Mouse (Mus musculus) liver, embryonic 11.5 days (tissue): ENCODE results near the gene Foxp1. TPM values are rescaled to one million over a fixed set of nuclear protein-coding genes. Genes with fewer than 3 reads are reported as not detected.

Source experiments
- ATAC-seq: fragments of 200-750 bp; cut with Nextera tagmentation; replicated peaks from 2 replicates; pipeline ENCODE4 v1.8.0; 2017; ENCODE audit warnings: moderate number of reproducible peaks, mild to moderate bottlenecking, moderate TSS enrichment, moderate library complexity; ENCODE audit not compliant: low FRiP score
- DNase-seq: peaks from one replicate; pipeline ENCODE4 v3.0.0-alpha.2; 2017; ENCODE audit warnings: low spot score
- H3K27ac ChIP-seq: fragments of 300-500 bp; sonication (generic); 2 replicates; pipeline ENCODE4 v1.5.1; 2014; ENCODE audit warnings: mild to moderate bottlenecking, low read depth, low read length, control low read depth
- H3K27me3 ChIP-seq: fragments of 300-500 bp; sonication (generic); replicated peaks from 2 replicates; pipeline ENCODE4 v1.6.1; 2014; ENCODE audit warnings: low read length, mixed read lengths; ENCODE audit not compliant: control insufficient read depth, insufficient read depth
- H3K36me3 ChIP-seq: fragments of 300-500 bp; sonication (generic); 2 replicates; pipeline ENCODE4 v1.6.1; 2014; ENCODE audit warnings: mild to moderate bottlenecking, low read length, moderate library complexity, mixed read lengths; ENCODE audit not compliant: control insufficient read depth, insufficient read depth
- H3K4me1 ChIP-seq: fragments of 300-500 bp; sonication (generic); replicated peaks from 2 replicates; pipeline ENCODE4 v1.6.1; 2014; ENCODE audit warnings: low read length, mixed read lengths; ENCODE audit not compliant: control insufficient read depth, insufficient read depth
- H3K4me2 ChIP-seq: fragments of 300-500 bp; sonication (generic); 2 replicates; pipeline ENCODE4 v1.6.1; 2014; ENCODE audit warnings: mild to moderate bottlenecking, control low read depth, moderate library complexity
- H3K4me3 ChIP-seq: fragments of 300-500 bp; sonication (generic); 2 replicates; pipeline ENCODE4 v1.5.1; 2014; ENCODE audit warnings: low read depth, low read length, control low read depth
- H3K9ac ChIP-seq: fragments of 300-500 bp; sonication (generic); 2 replicates; pipeline ENCODE4 v1.6.1; 2014; ENCODE audit warnings: low read depth, low read length, control low read depth
- H3K9me3 ChIP-seq: fragments of 300-500 bp; sonication (generic); 2 replicates; pipeline ENCODE4 v1.6.1; 2016; ENCODE audit warnings: low read length, inconsistent platforms, mixed read lengths; ENCODE audit not compliant: control insufficient read depth
- WGBS: fragments of 180-500 bp; shearing (Covaris S2); extraction: QIAGEN DNeasy Blood & Tissue Kit; methylation state at CpG from one replicate; pipeline ENCODE4 v1.1.7; 2014; 5-methylcytosine and 5-hydroxymethylcytosine counted together
- polyA plus RNA-seq: library from polyadenylated mRNA; unstranded; fragments of >200 nt; fragmentation: Nextera tagmentation; extraction: Ambion mirVana; gene quantifications from 2 replicates; pipeline ENCODE4 v1.2.1, GENCODE M21; 2014

Foxp1 gene
- polyA plus RNA-seq, 1 experiment from 2014 or later, result 62.1 TPM

DNA sequence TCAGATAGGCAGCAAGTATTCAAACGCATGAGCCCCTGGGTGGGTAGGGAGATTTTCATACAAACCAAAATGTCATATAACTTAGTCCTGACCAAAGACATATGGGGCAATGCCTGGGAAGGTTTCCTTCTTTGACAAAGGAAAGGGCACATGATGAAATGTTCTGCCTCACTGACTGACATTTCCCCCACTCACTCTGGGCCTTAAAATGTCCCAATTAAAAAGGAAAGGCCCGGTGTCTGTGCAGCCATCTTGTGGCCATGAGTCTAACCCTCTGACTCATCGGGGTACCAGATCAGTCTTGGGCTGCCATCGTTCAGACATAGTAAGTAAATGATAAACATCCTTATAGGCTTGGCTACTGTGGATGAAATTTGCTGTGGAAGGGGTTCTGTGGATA lies 310.1 kb downstream of the Foxp1 start:
- WGBS, result 78% methylated on average over 4 of the region's 4 CpGs
- DNase-seq, result no peak
- no peaks in the 10 kb centered on the region for H3K27me3 ChIP-seq
- no peak overlapping the region for H3K4me2 ChIP-seq
- H3K4me1 ChIP-seq, result peaks cover 6% of the 10 kb centered on the region
- H3K4me3 ChIP-seq, result no peak overlapping the region
- H3K36me3 ChIP-seq, result no peaks in the 10 kb centered on the region
- no peak overlapping the region for H3K9ac ChIP-seq
- no peak overlapping the region for H3K27ac ChIP-seq
- no peaks in the 10 kb centered on the region for H3K9me3 ChIP-seq
- no peak for ATAC-seq

DNA sequence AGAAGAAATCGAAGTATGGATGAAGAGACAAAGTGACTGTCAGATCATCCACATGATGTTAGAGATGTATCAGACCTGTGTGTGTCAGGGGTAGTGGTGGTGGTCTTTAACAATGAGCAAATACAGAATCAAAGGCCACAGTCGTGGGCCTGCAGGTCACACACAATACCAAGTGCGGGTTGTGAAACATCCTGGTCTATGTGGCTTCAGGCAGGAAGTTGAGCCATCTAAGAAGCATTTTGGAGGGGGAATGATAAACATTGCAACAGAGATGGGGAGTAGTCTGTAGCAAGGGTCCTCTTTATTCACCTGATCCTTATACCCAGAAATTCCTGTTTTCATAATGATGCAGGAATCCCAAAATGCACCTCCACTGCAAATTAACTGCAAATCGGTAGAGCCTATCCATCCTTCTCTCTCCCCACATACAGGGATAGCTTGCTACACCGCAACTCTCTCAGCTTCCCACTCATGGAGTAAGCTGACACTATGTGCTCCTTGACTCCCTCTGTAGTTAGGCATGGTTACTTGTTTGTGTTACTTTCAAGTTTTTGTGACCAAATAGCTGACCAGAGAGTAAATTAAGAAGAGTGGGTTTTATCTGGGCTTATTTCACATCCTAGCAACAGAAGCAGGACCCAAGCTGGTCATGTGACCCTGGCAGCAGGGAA lies 310.7 kb downstream of the Foxp1 start:
- Histone ChIP-seq H3K9ac (no peak overlapping the region), H3K27me3 (no peaks in the 10 kb centered on the region), H3K4me2 (no peak overlapping the region), H3K36me3 (no peaks in the 10 kb centered on the region), H3K9me3 (no peaks in the 10 kb centered on the region), H3K4me3 (no peak overlapping the region), H3K27ac (no peak overlapping the region), H3K4me1 (peaks cover 11% of the 10 kb centered on the region)
- 62% methylated on average over 5 of the region's 5 CpGs for WGBS
- ATAC-seq, result no peak
- no peak for DNase-seq

GRCm38 (mm10) chr6:99210161-99210560 lies 312.4 kb downstream of the Foxp1 start:
- 76% methylated on average over 7 of the region's 7 CpGs for WGBS
- no peak overlapping the region for H3K4me2 ChIP-seq
- no peaks in the 10 kb centered on the region for H3K36me3 ChIP-seq
- ATAC-seq (no peak), DNase-seq (no peak)
- H3K9ac ChIP-seq, result no peak overlapping the region
- H3K4me1 ChIP-seq, result peaks cover 24% of the 10 kb centered on the region
- H3K27me3 ChIP-seq, result no peaks in the 10 kb centered on the region
- H3K4me3 ChIP-seq, result no peak overlapping the region
- H3K27ac ChIP-seq, result no peak overlapping the region
- H3K9me3 ChIP-seq, result no peaks in the 10 kb centered on the region

- Histone ChIP-seq H3K27ac (peak overlapping the region; percentile 38; the same call in 1 of the 2 replicates), H3K4me1 (peaks cover 38% of the 10 kb centered on the region), H3K4me2 (no peak overlapping the region), H3K4me3 (no peak overlapping the region), H3K9me3 (no peaks in the 10 kb centered on the region), H3K27me3 (no peaks in the 10 kb centered on the region), H3K9ac (no peak overlapping the region), H3K36me3 (no peaks in the 10 kb centered on the region)
- ATAC-seq (no peak), DNase-seq (no peak)
- WGBS, result 48% methylated on average over 6 of the region's 6 CpGs
Measured at GRCm38 (mm10) chr6:99207226-99207885, 315.2 kb downstream of the Foxp1 start.

DNA sequence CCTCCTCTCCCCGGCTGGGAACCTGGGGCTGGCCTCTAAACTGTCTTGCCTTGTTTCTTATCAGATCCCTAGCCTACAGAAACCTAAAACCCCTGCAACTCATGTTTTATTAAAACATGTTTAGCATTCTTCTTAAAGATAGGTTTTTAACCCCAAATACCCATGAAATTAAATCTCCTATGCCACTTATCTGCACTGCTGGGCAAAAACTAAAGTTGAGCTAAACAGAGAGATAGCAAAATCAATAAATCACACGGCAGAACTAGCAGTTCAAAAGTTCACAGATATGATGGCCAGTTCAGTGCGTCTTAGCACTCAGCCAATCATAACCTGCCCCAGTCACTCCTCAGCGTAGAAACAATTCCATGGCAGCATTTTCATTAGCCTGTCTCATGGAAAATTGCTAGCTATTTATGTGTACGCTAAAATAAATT lies 316.1 kb downstream of the Foxp1 start:
- WGBS, result 30% methylated on average over 5 of the region's 5 CpGs
- Histone ChIP-seq H3K4me2 (peak overlapping the region; percentile 54), H3K27me3 (no peaks in the 10 kb centered on the region), H3K36me3 (no peaks in the 10 kb centered on the region), H3K9me3 (no peaks in the 10 kb centered on the region), H3K4me1 (peaks cover 36% of the 10 kb centered on the region), H3K9ac (no peak overlapping the region), H3K4me3 (no peak overlapping the region), H3K27ac (peak overlapping the region; percentile 16; the same call in 1 of the 2 replicates)
- ATAC-seq, result no peak
- no peak for DNase-seq

- Histone ChIP-seq H3K36me3 (no peaks in the 10 kb centered on the region), H3K4me3 (no peak overlapping the region), H3K4me2 (peak overlapping the region; percentile 54), H3K27me3 (no peaks in the 10 kb centered on the region), H3K9ac (no peak overlapping the region), H3K27ac (peak overlapping the region; percentile 16), H3K4me1 (peaks cover 35% of the 10 kb centered on the region), H3K9me3 (no peaks in the 10 kb centered on the region)
- no peak for ATAC-seq
- no peak for DNase-seq
- 13% methylated on average over 13 of the region's 13 CpGs for WGBS
Measured at GRCm38 (mm10) chr6:99205587-99206436, 316.7 kb downstream of the Foxp1 start.

- DNase-seq (no peak), ATAC-seq (no peak)
- Histone ChIP-seq H3K4me2 (peak overlapping the region; percentile 54), H3K36me3 (no peaks in the 10 kb centered on the region), H3K27me3 (no peaks in the 10 kb centered on the region), H3K27ac (peak overlapping the region; percentile 38; the same call in 1 of the 2 replicates), H3K4me1 (peaks cover 39% of the 10 kb centered on the region), H3K9me3 (no peaks in the 10 kb centered on the region), H3K9ac (no peak overlapping the region), H3K4me3 (no peak overlapping the region)
- WGBS, result 10% methylated on average over 7 of the region's 7 CpGs
Measured at GRCm38 (mm10) chr6:99204780-99205586, 317.5 kb downstream of the Foxp1 start.
